Mouse (Mus musculus): ENCODE measurements around the gene Khdc3. TPM values are rescaled to one million over a fixed set of nuclear protein-coding genes. Genes with fewer than 3 reads are reported as not detected.

The Khdc3 gene
- polyA plus RNA-seq (2012; rRNA removed): 0.15 TPM in 1 of 2 replicates, not detected in the other

GRCm38 (mm10) chr9:73101536-73101935, at the start of gene Khdc3:
TSS of gene Khdc3 (plus strand) at chr9:73101836.

GRCm38 (mm10) chr9:73102181-73102580, 545 bp downstream of the Khdc3 start, which contains the start of gene Gm20509:
TSS of gene Gm20509 (plus strand) at chr9:73102470.

GRCm38 (mm10) chr9:73112919-73113906, 11.6 kb downstream of the Khdc3 start, which contains the start of gene Rsl24d1:
TSS of gene Rsl24d1 (plus strand) at chr9:73113426.

Other genes starting within 250 kb of the Khdc3 start
- 8.5 and 12.7 TPM in 2 replicates for gene Pygo1, start 176.2 kb upstream of the Khdc3 start, polyA plus RNA-seq (2012; rRNA removed)
- gene Dyx1c1, start 143.1 kb upstream of the Khdc3 start, polyA plus RNA-seq (2012; rRNA removed): 1.9 and 2.8 TPM in 2 replicates
- gene Gm44503, start 143.0 kb upstream of the Khdc3 start, polyA plus RNA-seq (2012; rRNA removed): not detected in 2 replicates
- gene Ccpg1os, start 116.5 kb upstream of the Khdc3 start, polyA plus RNA-seq (2012; rRNA removed): 16.0 and 18.5 TPM in 2 replicates
- gene Ccpg1, start 116.4 kb upstream of the Khdc3 start, polyA plus RNA-seq (2012; rRNA removed): 13.7 and 15.1 TPM in 2 replicates
- gene Pigb, start 61.5 kb upstream of the Khdc3 start, polyA plus RNA-seq (2012; rRNA removed): 9.3 and 18.2 TPM in 2 replicates
- 1.9 and 3.9 TPM in 2 replicates for gene Rab27a, start 57.0 kb upstream of the Khdc3 start, polyA plus RNA-seq (2012; rRNA removed)
- not detected in 2 replicates for gene Gm20509, start 634 bp downstream of the Khdc3 start, polyA plus RNA-seq (2012; rRNA removed)
- gene Rsl24d1, start 11.6 kb downstream of the Khdc3 start, polyA plus RNA-seq (2012; rRNA removed): 106 and 132 TPM in 2 replicates

Data from central nervous system, embryonic 11.5 days (tissue).